Mouse (Mus musculus) c-Kit-positive CD71-positive TER-119-negative erythroid progenitor cells, embryonic 14.5 days (primary cell): ENCODE data around the gene Ripply1.
"Not testable (repeated sequence)": the region's sequence is repeated elsewhere in the genome, so short reads cannot be mapped to it uniquely, and the experiment has no call there.

Experiments
- DNase-seq: peaks from one replicate; pipeline ENCODE4 v3.0.0-alpha.2; 2013; ENCODE audit warnings: low read depth

Gene Ripply1

GRCm38 (mm10) chrX:139780988-139781387, 1.2 kb downstream of the Ripply1 start:
- DNase-seq: peak; percentile 11

- DNase-seq: no peak
Measured at GRCm38 (mm10) chrX:139779401-139779800, 2.8 kb downstream of the Ripply1 start.

GRCm38 (mm10) chrX:139778886-139779285, 3.3 kb downstream of the Ripply1 start:
- no peak for DNase-seq

- DNase-seq: no peak
Measured at GRCm38 (mm10) chrX:139777357-139777756, 4.8 kb downstream of the Ripply1 start.

GRCm38 (mm10) chrX:139775084-139775612, 7.0 kb downstream of the Ripply1 start:
- DNase-seq: no peak

GRCm38 (mm10) chrX:139774309-139775083, 7.7 kb downstream of the Ripply1 start:
- DNase-seq: peak; percentile 46

GRCm38 (mm10) chrX:139769975-139770637, 12.0 kb downstream of the Ripply1 start:
- no peak for DNase-seq

GRCm38 (mm10) chrX:139762546-139762945, 19.6 kb downstream of the Ripply1 start:
- peak; percentile 34 for DNase-seq

- not testable (repeated sequence) for DNase-seq
Measured at GRCm38 (mm10) chrX:139758634-139759033, 23.5 kb downstream of the Ripply1 start.

- DNase-seq: peak; percentile 20
Measured at GRCm38 (mm10) chrX:139751855-139752254, 30.3 kb downstream of the Ripply1 start.

- no peak for DNase-seq
Measured at GRCm38 (mm10) chrX:139737066-139737465, 45.1 kb downstream of the Ripply1 start.

- no peak for DNase-seq
Measured at GRCm38 (mm10) chrX:139730541-139730940, 51.6 kb downstream of the Ripply1 start.
